33 mouse cellular contexts compared by ENCODE assay signal in the genomic region with DNA sequence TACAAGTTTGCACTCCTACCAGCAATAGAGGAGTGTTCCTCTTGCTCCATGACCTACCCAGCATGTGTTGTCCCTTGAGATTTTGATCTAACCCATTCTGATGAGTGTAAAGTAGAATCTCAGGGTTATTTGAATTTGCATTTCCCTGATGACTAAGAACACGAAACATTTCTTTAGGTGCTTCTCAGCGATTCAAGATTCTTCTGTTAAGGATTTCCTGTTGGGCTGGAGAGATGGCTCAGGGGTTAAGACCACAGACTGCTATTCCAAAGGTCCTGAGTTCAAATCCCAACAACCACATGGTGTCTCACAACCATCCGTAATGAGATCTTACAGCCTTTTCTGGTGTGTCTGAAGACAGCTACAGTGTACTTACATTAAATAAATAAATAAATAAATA. TPM values are rescaled to one million over a fixed set of nuclear protein-coding genes. Genes with fewer than 3 reads are reported as not detected.
"Had no signal": no experiment of that assay in that cellular context is flagged by ENCODE, and none has a peak within 500 bp of the region (broad histone marks: within the 10 kb centered on the region; RNA-seq: fewer than 3 reads in every experiment).

No protein-coding gene starts in this region.

- H3K27me3 ChIP-seq: limb, embryonic 15.5 days; liver, embryonic 12.5 days; liver, embryonic 15.5 days; lung, embryonic 15.5 days; midbrain, embryonic 15.5 days had no signal

- H3K9ac ChIP-seq: limb, embryonic 12.5 days; limb, embryonic 13.5 days; limb, embryonic 15.5 days; liver, embryonic 12.5 days; liver, embryonic 13.5 days; liver, embryonic 14.5 days; liver, embryonic 15.5 days; liver, postnatal 0 days; lung, embryonic 14.5 days; lung, embryonic 15.5 days; midbrain, embryonic 12.5 days; midbrain, embryonic 13.5 days; midbrain, embryonic 15.5 days had no signal

- DNase-seq: left cerebral cortex, postnatal 4 days; liver; liver, embryonic 13.5 days; liver, postnatal 0 days; lung, adult 18-20 months; lung, adult 2 months; lung, embryonic 14.5 days; lung, postnatal 10 days; lung, postnatal 14 days; lung, postnatal 36 days; lung, postnatal 4 days; midbrain, embryonic 14.5 days had no signal

- H3K27ac ChIP-seq: limb, embryonic 10.5 days; limb, embryonic 12.5 days; limb, embryonic 13.5 days; limb, embryonic 15.5 days; liver, embryonic 12.5 days; liver, embryonic 13.5 days; liver, embryonic 14.5 days; liver, embryonic 15.5 days; lung, embryonic 15.5 days; macrophage; midbrain, embryonic 10.5 days; midbrain, embryonic 12.5 days; midbrain, embryonic 13.5 days; midbrain, embryonic 15.5 days had no signal

- H3K4me3 ChIP-seq: limb, embryonic 10.5 days; limb, embryonic 12.5 days; limb, embryonic 13.5 days; limb, embryonic 15.5 days; liver, embryonic 12.5 days; liver, embryonic 13.5 days; liver, embryonic 15.5 days; lung, embryonic 15.5 days; megakaryocyte, embryonic 14.5 days; midbrain, embryonic 10.5 days; midbrain, embryonic 12.5 days; midbrain, embryonic 13.5 days; midbrain, embryonic 15.5 days; myocyte had no signal

- H3K4me2 ChIP-seq: limb, embryonic 12.5 days; limb, embryonic 13.5 days; limb, embryonic 15.5 days; liver, embryonic 11.5 days; liver, embryonic 12.5 days; liver, embryonic 13.5 days; liver, embryonic 15.5 days; lung, embryonic 14.5 days; lung, embryonic 15.5 days; midbrain, embryonic 11.5 days; midbrain, embryonic 12.5 days; midbrain, embryonic 13.5 days; midbrain, embryonic 15.5 days had no signal

- H3K9me3 ChIP-seq: limb, embryonic 10.5 days; limb, embryonic 12.5 days; limb, embryonic 13.5 days; limb, embryonic 15.5 days; liver, embryonic 12.5 days; liver, embryonic 13.5 days; liver, embryonic 15.5 days; lung, embryonic 15.5 days; midbrain, embryonic 10.5 days; midbrain, embryonic 12.5 days; midbrain, embryonic 13.5 days; midbrain, embryonic 15.5 days had no signal

- H3K36me3 ChIP-seq: limb, embryonic 10.5 days; limb, embryonic 12.5 days; limb, embryonic 13.5 days; limb, embryonic 15.5 days; liver, embryonic 12.5 days; liver, embryonic 13.5 days; liver, embryonic 15.5 days; lung, embryonic 15.5 days; midbrain, embryonic 10.5 days; midbrain, embryonic 12.5 days; midbrain, embryonic 13.5 days; midbrain, embryonic 15.5 days had no signal

- H3K4me1 ChIP-seq: limb, embryonic 10.5 days; limb, embryonic 12.5 days; limb, embryonic 13.5 days; limb, embryonic 15.5 days; liver, embryonic 12.5 days; liver, embryonic 13.5 days; liver, embryonic 15.5 days; lung, embryonic 15.5 days; megakaryocyte, embryonic 14.5 days; midbrain, embryonic 10.5 days; midbrain, embryonic 12.5 days; midbrain, embryonic 13.5 days; midbrain, embryonic 15.5 days had no signal

RNA-seq across cellular contexts. Expression of a gene that starts 47.9 kb away (rescaled TPM):
- total RNA-seq: liver, adult 2 months; megakaryocyte progenitor cell, adult 5-6 weeks; megakaryocyte-erythroid progenitor cell, adult 5-6 weeks; monocyte, adult 5-6 weeks had no signal
- polyA plus RNA-seq: liver, adult 2 months; liver, embryonic 15.5 days; liver, postnatal 0 days had no signal
